Mouse (Mus musculus) embryonic facial prominence, embryonic 14.5 days (tissue): ENCODE results near the gene Eps8. TPM values are rescaled to one million over a fixed set of nuclear protein-coding genes. Genes with fewer than 3 reads are reported as not detected.

Source experiments
- ATAC-seq: fragments of 200-750 bp; cut with Nextera tagmentation; 2 replicates; pipeline ENCODE4 v1.8.0; 2017; ENCODE audit warnings: low read depth, moderate number of reproducible peaks, moderate TSS enrichment
- DNase-seq: peaks from one replicate; pipeline ENCODE4 v3.0.0-alpha.2; 2015; ENCODE audit warnings: low spot score
- H3K27ac ChIP-seq: fragments of 300-500 bp; sonication (generic); replicated peaks from 2 replicates; pipeline ENCODE4 v1.5.1; 2014; ENCODE audit warnings: low read depth, mild to moderate bottlenecking, low read length, moderate library complexity
- H3K27me3 ChIP-seq: fragments of 300-500 bp; sonication (generic); replicated peaks from 2 replicates; pipeline ENCODE4 v1.6.1; 2014; ENCODE audit warnings: low read length; ENCODE audit not compliant: control insufficient read depth, insufficient read depth
- H3K36me3 ChIP-seq: fragments of 300-500 bp; sonication (generic); 2 replicates; pipeline ENCODE4 v1.6.1; 2014; ENCODE audit warnings: low read length, mixed read lengths; ENCODE audit not compliant: control insufficient read depth, insufficient read depth
- H3K4me1 ChIP-seq: fragments of 300-500 bp; sonication (generic); 2 replicates; pipeline ENCODE4 v1.6.1; 2014; ENCODE audit warnings: antibody characterized with exemption, low read length; ENCODE audit not compliant: control insufficient read depth, insufficient read depth
- H3K4me2 ChIP-seq: fragments of 300-500 bp; sonication (generic); 2 replicates; pipeline ENCODE4 v1.6.1; 2014; ENCODE audit warnings: low read depth, mild to moderate bottlenecking, low read length, moderate library complexity, mixed read lengths
- H3K4me3 ChIP-seq: fragments of 300-500 bp; sonication (generic); 2 replicates; pipeline ENCODE4 v1.5.1; 2014; ENCODE audit warnings: low read depth, mild to moderate bottlenecking, low read length
- H3K9ac ChIP-seq: fragments of 300-500 bp; sonication (generic); 2 replicates; pipeline ENCODE4 v1.6.1; 2014; ENCODE audit warnings: low read depth, mild to moderate bottlenecking, low read length, moderate library complexity, mixed read lengths
- H3K9me3 ChIP-seq: fragments of 300-500 bp; sonication (generic); 2 replicates; pipeline ENCODE4 v1.6.1; 2016; ENCODE audit warnings: low read length; ENCODE audit not compliant: control insufficient read depth
- WGBS: fragments of 180-500 bp; shearing (Covaris S2); extraction: QIAGEN DNeasy Blood & Tissue Kit; methylation state at CpG from one replicate; pipeline ENCODE4 v1.1.7; 2014; 5-methylcytosine and 5-hydroxymethylcytosine counted together
- polyA plus RNA-seq: library from polyadenylated mRNA; unstranded; fragments of >200 nt; fragmentation: Nextera tagmentation; extraction: Ambion mirVana; gene quantifications from 2 replicates; pipeline ENCODE4 v1.2.1, GENCODE M21; 2014

Eps8 gene
- polyA plus RNA-seq, 1 experiment from 2014 or later = 28.7 TPM

- no peaks in the 10 kb centered on the region for H3K36me3 ChIP-seq
- H3K4me2 ChIP-seq = no peak overlapping the region
- no peak overlapping the region for H3K4me3 ChIP-seq
- H3K4me1 ChIP-seq = peaks cover 10% of the 10 kb centered on the region; the same call in 1 of the 2 replicates
- H3K27me3 ChIP-seq = no peaks in the 10 kb centered on the region
- no peak overlapping the region for H3K9ac ChIP-seq
- 0 out of 2 replicates have a peak, but pooled peaks have one; percentile 37 for ATAC-seq
- 43% methylated on average over 2 of the region's 2 CpGs for WGBS
- DNase-seq = peak; percentile 30
- no peaks in the 10 kb centered on the region for H3K9me3 ChIP-seq
- no peak overlapping the region for H3K27ac ChIP-seq
Observed at GRCm38 (mm10) chr6:137690550-137691119, 36.0 kb upstream of the Eps8 start.

DNA sequence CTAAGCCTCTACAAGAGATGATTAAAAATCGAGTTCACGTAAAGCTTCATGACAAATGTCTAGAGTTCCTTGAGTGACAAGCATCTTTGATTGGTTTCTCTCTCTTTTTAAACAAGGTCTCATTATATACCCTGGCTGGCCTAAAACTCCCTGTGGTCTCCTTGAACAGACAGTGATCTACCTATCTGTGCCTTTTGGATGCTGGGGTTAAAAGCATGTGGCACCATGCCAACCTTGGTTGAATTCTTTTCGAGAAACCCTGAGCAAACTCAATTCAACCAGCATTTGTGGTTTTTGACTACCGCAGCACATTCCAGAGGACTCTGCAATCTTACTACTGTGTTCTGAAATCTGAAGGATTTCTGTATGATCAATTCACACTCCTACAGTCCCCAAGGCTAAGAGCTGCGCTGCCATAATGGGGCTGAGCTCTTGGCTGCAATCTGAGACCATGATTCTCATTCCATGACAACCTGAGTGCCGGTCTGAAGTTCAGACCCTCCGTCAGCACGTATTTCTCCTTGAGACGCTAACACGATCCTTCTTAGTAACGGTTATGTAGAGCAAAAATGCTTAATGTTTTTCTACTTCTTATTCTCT, 33.9 kb upstream of the Eps8 start:
- peaks cover 10% of the 10 kb centered on the region; the same call in 1 of the 2 replicates for H3K4me1 ChIP-seq
- 37% methylated on average over 11 of the region's 11 CpGs for WGBS
- no peak overlapping the region for H3K27ac ChIP-seq
- peak overlapping the region; percentile 25 for H3K4me2 ChIP-seq
- ATAC-seq (peak; percentile 75; the same call in 1 of the 2 replicates), DNase-seq (peak; percentile 69)
- no peaks in the 10 kb centered on the region for H3K9me3 ChIP-seq
- no peak overlapping the region for H3K4me3 ChIP-seq
- no peaks in the 10 kb centered on the region for H3K27me3 ChIP-seq
- no peaks in the 10 kb centered on the region for H3K36me3 ChIP-seq
- H3K9ac ChIP-seq = no peak overlapping the region

DNA sequence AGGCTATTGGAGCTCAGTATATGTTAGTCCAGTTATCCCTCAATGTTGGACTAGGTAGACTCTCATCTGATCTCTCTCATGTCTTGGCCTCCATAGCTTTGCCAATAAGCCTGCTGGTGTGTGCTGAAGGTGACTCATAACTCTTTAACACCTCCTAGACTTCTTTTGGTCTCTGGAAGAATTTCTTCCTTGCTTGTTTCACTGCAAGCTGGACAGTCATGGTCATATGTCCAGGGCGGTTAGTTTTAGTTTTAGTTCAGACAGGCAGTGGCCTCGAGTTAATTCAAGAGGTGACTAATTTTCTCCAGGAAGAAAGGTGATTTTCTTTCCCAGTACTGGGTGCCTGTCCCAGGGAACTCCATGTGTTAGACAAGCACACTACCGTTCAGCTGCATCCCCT, 33.4 kb upstream of the Eps8 start:
- no peak for ATAC-seq
- no peaks in the 10 kb centered on the region for H3K9me3 ChIP-seq
- H3K4me1 ChIP-seq = peaks cover 10% of the 10 kb centered on the region; the same call in 1 of the 2 replicates
- H3K4me3 ChIP-seq = no peak overlapping the region
- 77% methylated on average over 3 of the region's 3 CpGs for WGBS
- no peak overlapping the region for H3K9ac ChIP-seq
- DNase-seq = no peak
- H3K36me3 ChIP-seq = no peaks in the 10 kb centered on the region
- H3K27ac ChIP-seq = no peak overlapping the region
- no peak overlapping the region for H3K4me2 ChIP-seq
- H3K27me3 ChIP-seq = no peaks in the 10 kb centered on the region

DNA sequence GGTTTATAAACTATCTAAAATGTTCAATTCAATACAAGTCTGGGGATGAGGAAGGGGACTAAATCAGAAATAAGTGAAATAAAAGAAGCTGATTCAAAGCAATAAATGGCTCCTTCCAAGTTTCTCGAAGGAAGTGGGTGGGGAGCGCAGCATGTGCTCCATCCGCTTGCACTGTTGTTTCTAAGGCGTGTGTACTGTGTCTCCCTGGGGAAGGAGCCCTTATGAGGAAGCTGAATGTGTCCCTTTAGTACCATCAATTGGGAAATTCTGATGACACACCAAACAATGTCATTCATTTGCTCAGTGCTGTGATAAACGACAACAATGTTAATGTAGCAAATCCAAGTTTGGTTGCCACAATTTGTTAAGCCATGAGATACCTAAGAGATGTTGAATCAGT, 33.0 kb upstream of the Eps8 start:
- Histone ChIP-seq H3K4me1 (peaks cover 10% of the 10 kb centered on the region; the same call in 1 of the 2 replicates), H3K4me3 (no peak overlapping the region), H3K4me2 (no peak overlapping the region), H3K36me3 (no peaks in the 10 kb centered on the region), H3K9me3 (no peaks in the 10 kb centered on the region), H3K27ac (no peak overlapping the region), H3K27me3 (no peaks in the 10 kb centered on the region), H3K9ac (no peak overlapping the region)
- DNase-seq (no peak), ATAC-seq (no peak)
- 86% methylated on average over 5 of the region's 5 CpGs for WGBS

DNA sequence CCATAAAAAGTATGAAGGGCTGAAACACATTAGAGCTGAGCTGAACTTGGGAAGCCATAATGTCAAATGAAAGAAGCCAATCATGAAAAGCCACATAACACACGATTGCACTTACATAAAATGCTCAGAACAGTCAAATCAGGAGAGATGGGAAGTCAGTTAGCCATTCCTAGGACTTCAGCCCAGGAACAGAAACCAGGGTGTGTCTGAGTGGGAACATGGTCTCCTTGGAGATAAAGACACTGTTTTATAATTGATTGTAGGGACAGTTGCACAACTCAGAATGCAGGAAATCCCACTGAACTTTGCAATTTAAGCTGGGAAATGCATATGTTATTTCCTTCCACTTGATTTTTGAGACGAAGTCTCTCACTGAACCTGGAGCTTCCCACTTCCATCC, 28.0 kb upstream of the Eps8 start:
- Histone ChIP-seq H3K27me3 (no peaks in the 10 kb centered on the region), H3K4me2 (no peak overlapping the region), H3K9ac (no peak overlapping the region), H3K4me3 (no peak overlapping the region), H3K4me1 (no peaks in the 10 kb centered on the region), H3K36me3 (no peaks in the 10 kb centered on the region), H3K27ac (no peak overlapping the region), H3K9me3 (peaks cover 4% of the 10 kb centered on the region; the same call in 1 of the 2 replicates)
- WGBS = 78% methylated on average over 2 of the region's 2 CpGs
- ATAC-seq (no peak), DNase-seq (no peak)

DNA sequence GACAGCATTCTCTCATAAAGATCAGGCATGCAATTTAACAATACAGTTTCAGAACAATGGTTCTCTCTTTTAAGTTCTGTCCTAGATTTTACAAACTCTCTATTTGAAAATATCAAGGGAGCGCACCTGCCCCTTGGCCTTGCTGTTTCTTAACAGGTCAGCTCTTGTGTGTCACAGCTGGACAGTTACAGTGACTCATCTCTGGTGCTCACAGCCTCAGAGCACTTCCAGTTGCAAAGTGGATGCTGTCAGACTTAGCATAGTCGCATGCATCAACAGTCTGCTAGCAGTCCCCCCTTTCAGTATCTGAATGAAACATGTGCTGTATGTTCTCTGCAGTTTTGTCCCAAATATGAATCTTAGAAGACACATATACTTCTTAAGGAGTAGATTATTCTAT, 26.3 kb upstream of the Eps8 start:
- DNase-seq (no peak), ATAC-seq (no peak)
- H3K4me3 ChIP-seq = no peak overlapping the region
- peaks cover 4% of the 10 kb centered on the region; the same call in 1 of the 2 replicates for H3K9me3 ChIP-seq
- no peak overlapping the region for H3K27ac ChIP-seq
- H3K27me3 ChIP-seq = no peaks in the 10 kb centered on the region
- no peaks in the 10 kb centered on the region for H3K36me3 ChIP-seq
- 88% methylated on average over 2 of the region's 2 CpGs for WGBS
- H3K4me2 ChIP-seq = no peak overlapping the region
- no peak overlapping the region for H3K9ac ChIP-seq
- no peaks in the 10 kb centered on the region for H3K4me1 ChIP-seq

DNA sequence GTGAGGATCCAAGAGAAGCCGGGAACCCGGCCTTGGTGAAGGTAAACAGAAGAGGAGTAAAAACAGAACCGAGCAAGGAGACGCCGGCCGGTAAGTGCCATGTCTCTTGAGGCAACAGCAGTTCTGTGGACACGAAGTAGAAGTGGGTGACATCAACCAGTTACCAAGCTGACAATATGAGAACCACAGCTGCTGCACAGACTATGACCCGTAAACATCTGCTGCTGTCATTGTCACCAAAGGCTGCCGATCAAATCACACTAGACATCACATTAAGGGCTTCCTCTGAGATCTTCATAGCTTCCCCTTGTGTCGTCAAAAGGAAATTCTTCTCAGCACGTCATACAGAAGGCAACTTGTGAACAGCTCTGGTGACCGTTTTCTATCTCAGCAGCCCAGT, 21.9 kb upstream of the Eps8 start:
- 88% methylated on average over 12 of the region's 12 CpGs for WGBS
- H3K9ac ChIP-seq = no peak overlapping the region
- H3K4me3 ChIP-seq = no peak overlapping the region
- no peaks in the 10 kb centered on the region for H3K36me3 ChIP-seq
- no peak overlapping the region for H3K4me2 ChIP-seq
- no peaks in the 10 kb centered on the region for H3K4me1 ChIP-seq
- no peak for DNase-seq
- no peak overlapping the region for H3K27ac ChIP-seq
- H3K9me3 ChIP-seq = peaks cover 4% of the 10 kb centered on the region; the same call in 1 of the 2 replicates
- no peak for ATAC-seq
- no peaks in the 10 kb centered on the region for H3K27me3 ChIP-seq

- ATAC-seq = no peak
- 67% methylated on average over 5 of the region's 5 CpGs for WGBS
- no peak overlapping the region for H3K27ac ChIP-seq
Observed at GRCm38 (mm10) chr6:137675556-137675955, 20.9 kb upstream of the Eps8 start.

GRCm38 (mm10) chr6:137673301-137673700, 18.6 kb upstream of the Eps8 start:
- Histone ChIP-seq H3K4me2 (no peak overlapping the region), H3K4me1 (no peaks in the 10 kb centered on the region), H3K9me3 (no peaks in the 10 kb centered on the region), H3K36me3 (no peaks in the 10 kb centered on the region), H3K4me3 (no peak overlapping the region), H3K9ac (no peak overlapping the region), H3K27me3 (no peaks in the 10 kb centered on the region), H3K27ac (no peak overlapping the region)
- ATAC-seq (no peak), DNase-seq (no peak)
- WGBS = 85% methylated on average over 15 of the region's 15 CpGs

More at GRCm38 (mm10) chr6:137675556-137675955, 20.9 kb upstream of the Eps8 start:
- no peak overlapping the region for H3K4me2 ChIP-seq
- H3K36me3 ChIP-seq = no peaks in the 10 kb centered on the region
- DNase-seq = no peak
- H3K4me3 ChIP-seq = no peak overlapping the region
- H3K4me1 ChIP-seq = no peaks in the 10 kb centered on the region
- peaks cover 4% of the 10 kb centered on the region; the same call in 1 of the 2 replicates for H3K9me3 ChIP-seq
- no peaks in the 10 kb centered on the region for H3K27me3 ChIP-seq
- H3K9ac ChIP-seq = no peak overlapping the region
